Mouse (Mus musculus): Measurements from ENCODE around the gene Tmem115. TPM values are rescaled to one million over a fixed set of nuclear protein-coding genes. Genes with fewer than 3 reads are reported as not detected.

Tmem115 gene
- polyA plus RNA-seq, 1 experiment: 63.5 TPM

DNA sequence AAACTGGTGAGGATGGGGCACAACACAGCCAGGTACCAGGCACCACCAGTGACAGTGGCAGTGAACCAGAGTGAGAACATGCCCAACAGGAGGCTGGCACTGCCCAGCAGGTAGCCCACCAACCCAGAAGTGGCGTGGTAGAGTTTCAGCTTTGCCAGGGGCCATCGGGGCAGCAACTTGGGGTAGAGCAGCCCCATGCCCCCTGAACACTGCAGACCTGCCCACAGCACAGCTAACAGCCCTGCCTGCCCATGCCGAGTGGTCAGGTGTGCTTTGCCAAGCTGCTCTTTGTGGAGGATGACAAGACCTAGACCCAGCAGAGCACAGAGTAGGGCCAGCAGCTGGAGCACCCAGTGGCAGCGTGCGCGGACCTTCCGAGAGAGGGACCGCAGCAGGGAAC, 6.2 kb downstream of the Tmem115 start:
- peaks cover 15% of the 10 kb centered on the region for H3K4me1 ChIP-seq (ENCODE audit: control insufficient read depth, insufficient read depth, insufficient read length, low read length)
- peaks cover 31% of the 10 kb centered on the region for H3K36me3 ChIP-seq (ENCODE audit: control insufficient read depth, insufficient read depth, low read length)
- H3K4me3 ChIP-seq (ENCODE audit: low read depth, low read length): no peak overlapping the region
- 93% methylated on average over 8 of the region's 8 CpGs for WGBS
- no peak overlapping the region for H3K27ac ChIP-seq (ENCODE audit: insufficient read depth, low read depth, low read length)
- TF ChIP-seq CTCF (IDR thresholded peaks at IDR 0.05; ENCODE audit: extremely low read depth, insufficient read length, insufficient replicate concordance, low read depth, low read length) (no peak), POLR2A (IDR thresholded peaks at IDR 0.05; ENCODE audit: low read depth, low read length) (no peak)
- H3K27me3 ChIP-seq (ENCODE audit: control insufficient read depth, insufficient read depth, low read length): no peaks in the 10 kb centered on the region

GRCm38 (mm10) chr9:107540420-107540819, 6.7 kb downstream of the Tmem115 start:
- H3K27ac ChIP-seq (ENCODE audit: insufficient read depth, low read depth, low read length): no peak overlapping the region
- H3K4me1 ChIP-seq (ENCODE audit: control insufficient read depth, insufficient read depth, insufficient read length, low read length): peaks cover 15% of the 10 kb centered on the region
- WGBS: 68% methylated on average over 4 of the region's 4 CpGs

DNA sequence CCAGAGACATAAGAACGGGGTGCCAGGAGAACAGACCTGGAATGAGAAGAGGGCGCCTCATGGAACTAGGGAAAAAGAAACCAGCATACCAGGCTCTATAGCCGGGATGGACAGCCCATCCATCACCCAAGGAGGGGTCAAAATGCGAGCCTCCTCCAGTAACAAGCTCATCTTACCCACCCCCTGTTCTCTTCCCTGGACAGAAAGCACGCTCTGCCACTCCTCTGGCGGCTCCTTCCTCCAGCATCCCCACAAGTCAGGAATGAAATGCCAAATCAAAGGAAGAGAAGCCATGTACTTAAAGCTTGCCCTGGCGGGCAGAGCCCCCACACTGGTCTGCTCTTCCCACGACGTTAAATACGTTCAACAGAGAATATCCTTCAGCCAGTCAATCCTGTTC, 7.3 kb downstream of the Tmem115 start:
- H3K4me3 ChIP-seq (ENCODE audit: low read depth, low read length): no peak overlapping the region
- no peak for TF ChIP-seq CTCF (IDR thresholded peaks at IDR 0.05; ENCODE audit: extremely low read depth, insufficient read length, insufficient replicate concordance, low read depth, low read length)
- no peak for TF ChIP-seq POLR2A (IDR thresholded peaks at IDR 0.05; ENCODE audit: low read depth, low read length)
- H3K36me3 ChIP-seq (ENCODE audit: control insufficient read depth, insufficient read depth, low read length): peaks cover 31% of the 10 kb centered on the region
- no peaks in the 10 kb centered on the region for H3K27me3 ChIP-seq (ENCODE audit: control insufficient read depth, insufficient read depth, low read length)
- no peak overlapping the region for H3K27ac ChIP-seq (ENCODE audit: insufficient read depth, low read depth, low read length)
- 35% methylated on average over 10 of the region's 10 CpGs for WGBS
- H3K4me1 ChIP-seq (ENCODE audit: control insufficient read depth, insufficient read depth, insufficient read length, low read length): peaks cover 12% of the 10 kb centered on the region

More at GRCm38 (mm10) chr9:107540420-107540819, 6.7 kb downstream of the Tmem115 start:
- H3K4me3 ChIP-seq (ENCODE audit: low read depth, low read length): no peak overlapping the region
- H3K36me3 ChIP-seq (ENCODE audit: control insufficient read depth, insufficient read depth, low read length): peaks cover 31% of the 10 kb centered on the region
- H3K27me3 ChIP-seq (ENCODE audit: control insufficient read depth, insufficient read depth, low read length): no peaks in the 10 kb centered on the region
- no peak for TF ChIP-seq CTCF (IDR thresholded peaks at IDR 0.05; ENCODE audit: extremely low read depth, insufficient read length, insufficient replicate concordance, low read depth, low read length)

- Histone ChIP-seq H3K36me3 (ENCODE audit: control insufficient read depth, insufficient read depth, low read length) (peaks cover 31% of the 10 kb centered on the region), H3K4me3 (ENCODE audit: low read depth, low read length) (peak within 1 kb of the TSS; percentile 76), H3K27me3 (ENCODE audit: control insufficient read depth, insufficient read depth, low read length) (no peaks in the 10 kb centered on the region), H3K4me1 (ENCODE audit: control insufficient read depth, insufficient read depth, insufficient read length, low read length) (peaks cover 8% of the 10 kb centered on the region), H3K27ac (ENCODE audit: insufficient read depth, low read depth, low read length) (peak within 1 kb of the TSS; percentile 41)
- WGBS: under 1% methylated on average over 46 of the region's 46 CpGs
- TF ChIP-seq POLR2A (IDR thresholded peaks at IDR 0.05; ENCODE audit: low read depth, low read length) (0 out of 2 replicates have a peak, but pooled peaks have one; percentile 10), CTCF (IDR thresholded peaks at IDR 0.05; ENCODE audit: extremely low read depth, insufficient read length, insufficient replicate concordance, low read depth, low read length) (no peak)
Measured at GRCm38 (mm10) chr9:107541474-107542351, 8.0 kb downstream of the Tmem115 start, which contains the start of the genes Cyb561d2 and Nprl2. Gene Cyb561d2 (minus strand): TSS chr9:107542193. Gene Nprl2 (plus strand): TSS chr9:107542226.

- Histone ChIP-seq H3K36me3 (ENCODE audit: control insufficient read depth, insufficient read depth, low read length) (peaks cover 31% of the 10 kb centered on the region), H3K4me1 (ENCODE audit: control insufficient read depth, insufficient read depth, insufficient read length, low read length) (peaks cover 12% of the 10 kb centered on the region), H3K27me3 (ENCODE audit: control insufficient read depth, insufficient read depth, low read length) (no peaks in the 10 kb centered on the region), H3K27ac (ENCODE audit: insufficient read depth, low read depth, low read length) (no peak overlapping the region), H3K4me3 (ENCODE audit: low read depth, low read length) (peak overlapping the region; percentile 76)
- under 1% methylated on average over 11 of the region's 11 CpGs for WGBS
- TF ChIP-seq CTCF (IDR thresholded peaks at IDR 0.05; ENCODE audit: extremely low read depth, insufficient read length, insufficient replicate concordance, low read depth, low read length) (no peak), POLR2A (IDR thresholded peaks at IDR 0.05; ENCODE audit: low read depth, low read length) (no peak)
Measured at GRCm38 (mm10) chr9:107542352-107542686, 8.6 kb downstream of the Tmem115 start.

DNA sequence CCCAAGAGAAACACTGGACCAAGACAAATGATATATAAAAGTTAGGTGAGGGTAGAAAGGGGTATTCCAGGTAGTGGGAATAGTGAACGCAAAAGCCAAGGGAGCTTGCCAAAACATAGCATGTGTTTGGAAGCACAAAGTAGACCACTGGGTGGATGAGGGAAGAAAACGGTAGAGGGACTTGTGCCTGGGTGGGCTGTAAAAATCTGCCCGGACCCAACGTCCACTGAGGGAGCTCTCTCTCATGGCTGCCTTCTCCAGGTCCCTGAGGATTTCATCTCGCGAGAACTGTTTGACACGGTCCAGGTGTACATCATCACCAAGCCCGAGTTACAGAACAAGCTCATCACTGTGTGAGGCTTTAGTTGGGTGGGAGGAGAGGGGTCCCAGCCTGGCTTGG, 9.0 kb downstream of the Tmem115 start:
- Histone ChIP-seq H3K27me3 (ENCODE audit: control insufficient read depth, insufficient read depth, low read length) (no peaks in the 10 kb centered on the region), H3K36me3 (ENCODE audit: control insufficient read depth, insufficient read depth, low read length) (peaks cover 29% of the 10 kb centered on the region), H3K4me1 (ENCODE audit: control insufficient read depth, insufficient read depth, insufficient read length, low read length) (peaks cover 15% of the 10 kb centered on the region), H3K4me3 (ENCODE audit: low read depth, low read length) (no peak overlapping the region), H3K27ac (ENCODE audit: insufficient read depth, low read depth, low read length) (no peak overlapping the region)
- TF ChIP-seq CTCF (IDR thresholded peaks at IDR 0.05; ENCODE audit: extremely low read depth, insufficient read length, insufficient replicate concordance, low read depth, low read length) (no peak), POLR2A (IDR thresholded peaks at IDR 0.05; ENCODE audit: low read depth, low read length) (no peak)
- WGBS: 45% methylated on average over 8 of the region's 8 CpGs

DNA sequence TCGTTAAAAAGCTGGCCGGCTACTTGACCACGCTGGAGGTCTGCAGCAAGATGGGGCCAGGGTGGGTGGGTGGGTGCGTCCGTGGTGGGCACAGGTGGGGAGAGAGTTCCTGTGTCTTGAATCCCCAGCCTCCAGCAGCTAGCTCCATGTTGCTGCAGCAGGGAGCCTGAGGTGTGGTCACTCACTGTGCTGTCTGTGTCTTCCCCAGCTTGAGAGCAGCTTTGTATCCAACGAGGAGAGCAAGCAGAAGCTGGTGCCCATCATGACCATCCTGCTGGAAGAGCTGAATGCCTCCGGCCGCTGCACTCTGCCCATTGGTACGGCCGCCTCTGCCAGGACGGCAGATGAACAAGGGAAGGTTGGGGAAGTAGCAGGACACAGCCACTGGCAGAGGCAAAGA, 9.6 kb downstream of the Tmem115 start:
- TF ChIP-seq CTCF (IDR thresholded peaks at IDR 0.05; ENCODE audit: extremely low read depth, insufficient read length, insufficient replicate concordance, low read depth, low read length) (no peak), POLR2A (IDR thresholded peaks at IDR 0.05; ENCODE audit: low read depth, low read length) (no peak)
- Histone ChIP-seq H3K27ac (ENCODE audit: insufficient read depth, low read depth, low read length) (no peak overlapping the region), H3K4me3 (ENCODE audit: low read depth, low read length) (no peak overlapping the region), H3K36me3 (ENCODE audit: control insufficient read depth, insufficient read depth, low read length) (peaks cover 23% of the 10 kb centered on the region), H3K4me1 (ENCODE audit: control insufficient read depth, insufficient read depth, insufficient read length, low read length) (peaks cover 15% of the 10 kb centered on the region), H3K27me3 (ENCODE audit: control insufficient read depth, insufficient read depth, low read length) (no peaks in the 10 kb centered on the region)
- WGBS: 85% methylated on average over 11 of the region's 11 CpGs
